Mouse (Mus musculus): ENCODE measurements around the gene Mks1. TPM values are rescaled to one million over a fixed set of nuclear protein-coding genes. Genes with fewer than 3 reads are reported as not detected.
"Not testable (repeated sequence)": the region's sequence is repeated elsewhere in the genome, so short reads cannot be mapped to it uniquely, and the experiment has no call there.

Gene Mks1
- polyA plus RNA-seq, 1 experiment: 3.1 TPM

GRCm38 (mm10) chr11:87854550-87854949 lies 1.5 kb downstream of the Mks1 start:
- Histone ChIP-seq H3K27ac (replicated peaks; ENCODE audit: low read depth, low read length) (no peak overlapping the region), H3K4me1 (ENCODE audit: control insufficient read depth, insufficient read depth, insufficient read length, low read length) (peaks cover 3% of the 10 kb centered on the region; the same call in 1 of the 2 replicates), H3K4me3 (ENCODE audit: insufficient read depth, low read depth, low read length) (no peak overlapping the region)

- Histone ChIP-seq H3K4me3 (ENCODE audit: insufficient read depth, low read depth, low read length) (no peak overlapping the region), H3K27ac (replicated peaks; ENCODE audit: low read depth, low read length) (no peak overlapping the region), H3K4me1 (ENCODE audit: control insufficient read depth, insufficient read depth, insufficient read length, low read length) (no peaks in the 10 kb centered on the region)
Observed at GRCm38 (mm10) chr11:87859273-87859672, 6.3 kb downstream of the Mks1 start.

- no peak overlapping the region for H3K27ac ChIP-seq (replicated peaks; ENCODE audit: low read depth, low read length)
- no peaks in the 10 kb centered on the region for H3K4me1 ChIP-seq (ENCODE audit: control insufficient read depth, insufficient read depth, insufficient read length, low read length)
- no peak overlapping the region for H3K4me3 ChIP-seq (ENCODE audit: insufficient read depth, low read depth, low read length)
Observed at GRCm38 (mm10) chr11:87860426-87860825, 7.4 kb downstream of the Mks1 start.

- Histone ChIP-seq H3K27ac (replicated peaks; ENCODE audit: low read depth, low read length) (no peak overlapping the region), H3K4me3 (ENCODE audit: insufficient read depth, low read depth, low read length) (no peak overlapping the region), H3K4me1 (ENCODE audit: control insufficient read depth, insufficient read depth, insufficient read length, low read length) (no peaks in the 10 kb centered on the region)
Observed at GRCm38 (mm10) chr11:87862805-87863204, 9.8 kb downstream of the Mks1 start.

- not testable (repeated sequence) for H3K4me1 ChIP-seq (ENCODE audit: control insufficient read depth, insufficient read depth, insufficient read length, low read length); H3K4me3 ChIP-seq (ENCODE audit: insufficient read depth, low read depth, low read length); H3K27ac ChIP-seq (replicated peaks; ENCODE audit: low read depth, low read length)
Observed at GRCm38 (mm10) chr11:87866891-87867290, 13.9 kb downstream of the Mks1 start.

GRCm38 (mm10) chr11:87870096-87870495 lies 17.1 kb downstream of the Mks1 start:
- H3K4me1 ChIP-seq (ENCODE audit: control insufficient read depth, insufficient read depth, insufficient read length, low read length): no peaks in the 10 kb centered on the region
- no peak overlapping the region for H3K27ac ChIP-seq (replicated peaks; ENCODE audit: low read depth, low read length)
- no peak overlapping the region for H3K4me3 ChIP-seq (ENCODE audit: insufficient read depth, low read depth, low read length)

- Histone ChIP-seq H3K4me1 (ENCODE audit: control insufficient read depth, insufficient read depth, insufficient read length, low read length) (no peaks in the 10 kb centered on the region), H3K27ac (replicated peaks; ENCODE audit: low read depth, low read length) (no peak overlapping the region), H3K4me3 (ENCODE audit: insufficient read depth, low read depth, low read length) (no peak overlapping the region)
Observed at GRCm38 (mm10) chr11:87871766-87872165, 18.8 kb downstream of the Mks1 start.

- Histone ChIP-seq H3K27ac (replicated peaks; ENCODE audit: low read depth, low read length) (no peak within 1 kb of the TSS), H3K4me3 (ENCODE audit: insufficient read depth, low read depth, low read length) (no peak within 1 kb of the TSS), H3K4me1 (ENCODE audit: control insufficient read depth, insufficient read depth, insufficient read length, low read length) (no peaks in the 10 kb centered on the region)
Observed at GRCm38 (mm10) chr11:87875436-87875835, 22.4 kb downstream of the Mks1 start, which contains the start of gene Epx. Epx (minus strand) TSS chr11:87875536.

- H3K4me1 ChIP-seq (ENCODE audit: control insufficient read depth, insufficient read depth, insufficient read length, low read length): no peaks in the 10 kb centered on the region
- no peak overlapping the region for H3K4me3 ChIP-seq (ENCODE audit: insufficient read depth, low read depth, low read length)
- H3K27ac ChIP-seq (replicated peaks; ENCODE audit: low read depth, low read length): no peak overlapping the region
Observed at GRCm38 (mm10) chr11:87879826-87880225, 26.8 kb downstream of the Mks1 start.

GRCm38 (mm10) chr11:87881714-87882113 lies 28.7 kb downstream of the Mks1 start:
- no peak overlapping the region for H3K4me3 ChIP-seq (ENCODE audit: insufficient read depth, low read depth, low read length)
- no peaks in the 10 kb centered on the region for H3K4me1 ChIP-seq (ENCODE audit: control insufficient read depth, insufficient read depth, insufficient read length, low read length)

GRCm38 (mm10) chr11:87883493-87883892 lies 30.5 kb downstream of the Mks1 start:
- no peak overlapping the region for H3K4me3 ChIP-seq (ENCODE audit: insufficient read depth, low read depth, low read length)
- H3K4me1 ChIP-seq (ENCODE audit: control insufficient read depth, insufficient read depth, insufficient read length, low read length): no peaks in the 10 kb centered on the region
- H3K27ac ChIP-seq (replicated peaks; ENCODE audit: low read depth, low read length): no peak overlapping the region

More at GRCm38 (mm10) chr11:87881714-87882113, 28.7 kb downstream of the Mks1 start:
- H3K27ac ChIP-seq (replicated peaks; ENCODE audit: low read depth, low read length): no peak overlapping the region

GRCm38 (mm10) chr11:87884856-87885255 lies 31.8 kb downstream of the Mks1 start:
- Histone ChIP-seq H3K4me3 (ENCODE audit: insufficient read depth, low read depth, low read length) (no peak overlapping the region), H3K27ac (replicated peaks; ENCODE audit: low read depth, low read length) (no peak overlapping the region), H3K4me1 (ENCODE audit: control insufficient read depth, insufficient read depth, insufficient read length, low read length) (no peaks in the 10 kb centered on the region)

- H3K4me1 ChIP-seq (ENCODE audit: control insufficient read depth, insufficient read depth, insufficient read length, low read length): no peaks in the 10 kb centered on the region
- no peak within 1 kb of the TSS for H3K27ac ChIP-seq (replicated peaks; ENCODE audit: low read depth, low read length)
- no peak within 1 kb of the TSS for H3K4me3 ChIP-seq (ENCODE audit: insufficient read depth, low read depth, low read length)
Observed at GRCm38 (mm10) chr11:87892168-87892567, 39.2 kb downstream of the Mks1 start, which contains the start of gene Olfr462. Olfr462 (minus strand) TSS chr11:87892268.

GRCm38 (mm10) chr11:87897287-87897686 lies 44.3 kb downstream of the Mks1 start, which contains the start of gene Olfr463:
Olfr463 (minus strand) TSS chr11:87897387.
- no peaks in the 10 kb centered on the region for H3K4me1 ChIP-seq (ENCODE audit: control insufficient read depth, insufficient read depth, insufficient read length, low read length)
- H3K4me3 ChIP-seq (ENCODE audit: insufficient read depth, low read depth, low read length): no peak within 1 kb of the TSS
- no peak within 1 kb of the TSS for H3K27ac ChIP-seq (replicated peaks; ENCODE audit: low read depth, low read length)

- no peak overlapping the region for H3K4me3 ChIP-seq (ENCODE audit: insufficient read depth, low read depth, low read length)
- H3K27ac ChIP-seq (replicated peaks; ENCODE audit: low read depth, low read length): no peak overlapping the region
- H3K4me1 ChIP-seq (ENCODE audit: control insufficient read depth, insufficient read depth, insufficient read length, low read length): no peaks in the 10 kb centered on the region
Observed at GRCm38 (mm10) chr11:87904331-87904730, 51.3 kb downstream of the Mks1 start.
